Mouse (Mus musculus) heart, postnatal 0 days (tissue): ENCODE measurements at regions not wholly inside any gene's neighbourhood (a gene's known extent, or its start where the extent isn't known, plus 50 kb on each side); places are given as distances from the start of the nearest gene placed in this dataset.
"Not testable (repeated sequence)": the region's sequence is repeated elsewhere in the genome, so short reads cannot be mapped to it uniquely, and the experiment has no call there.

Experiments used
- ATAC-seq: fragments of 200-750 bp; cut with Nextera tagmentation; 2 replicates; pipeline ENCODE4 v1.8.0; 2017; ENCODE audit warnings: low read depth, moderate number of reproducible peaks, moderate library complexity; ENCODE audit not compliant: insufficient read depth
- DNase-seq: peaks from one replicate; pipeline ENCODE4 v3.0.0-alpha.2; 2016; ENCODE audit warnings: low spot score
- H3K27ac ChIP-seq: fragments of 300-500 bp; sonication (generic); 2 replicates; pipeline ENCODE4 v1.5.1; 2014; ENCODE audit warnings: low read depth, mild to moderate bottlenecking
- H3K27me3 ChIP-seq: fragments of 300-500 bp; sonication (generic); 2 replicates; pipeline ENCODE4 v1.6.1; 2014; ENCODE audit warnings: low read length, mixed read lengths; ENCODE audit not compliant: control insufficient read depth, insufficient read depth
- H3K36me3 ChIP-seq: fragments of 300-500 bp; sonication (generic); replicated peaks from 2 replicates; pipeline ENCODE4 v1.6.1; 2014; ENCODE audit warnings: low read length, mixed read lengths; ENCODE audit not compliant: control insufficient read depth, insufficient read depth
- H3K4me1 ChIP-seq: fragments of 300-500 bp; sonication (generic); 2 replicates; pipeline ENCODE4 v1.6.1; 2014; ENCODE audit warnings: antibody characterized with exemption; ENCODE audit not compliant: control insufficient read depth, insufficient read depth
- H3K4me2 ChIP-seq: fragments of 300-500 bp; sonication (generic); 2 replicates; pipeline ENCODE4 v1.6.1; 2014; ENCODE audit warnings: low read depth, mild to moderate bottlenecking, low read length, moderate library complexity
- H3K4me3 ChIP-seq: fragments of 300-500 bp; sonication (generic); 2 replicates; pipeline ENCODE4 v1.5.1; 2014; ENCODE audit warnings: low read depth, low read length
- H3K9ac ChIP-seq: fragments of 300-500 bp; sonication (generic); replicated peaks from 2 replicates; pipeline ENCODE4 v1.6.1; 2014; ENCODE audit warnings: low read depth, low read length, mixed read lengths
- H3K9me3 ChIP-seq: fragments of 300-500 bp; sonication (generic); replicated peaks from 2 replicates; pipeline ENCODE4 v1.6.1; 2016; ENCODE audit warnings: low read length; ENCODE audit not compliant: control insufficient read depth
- CTCF ChIP-seq: IDR thresholded peaks from 2 replicates; pipeline ENCODE4 v1.5.1; 2016; ENCODE audit warnings: antibody characterized with exemption, control low read depth, low read depth
- EP300 ChIP-seq: IDR thresholded peaks from 2 replicates; pipeline ENCODE4 v1.6.1; 2016; ENCODE audit warnings: antibody characterized with exemption, low read depth
- WGBS: fragments of 180-500 bp; shearing (Covaris S2); extraction: QIAGEN DNeasy Blood & Tissue Kit; methylation state at CpG from one replicate; pipeline ENCODE4 v1.1.7; 2014; 5-methylcytosine and 5-hydroxymethylcytosine counted together

DNA sequence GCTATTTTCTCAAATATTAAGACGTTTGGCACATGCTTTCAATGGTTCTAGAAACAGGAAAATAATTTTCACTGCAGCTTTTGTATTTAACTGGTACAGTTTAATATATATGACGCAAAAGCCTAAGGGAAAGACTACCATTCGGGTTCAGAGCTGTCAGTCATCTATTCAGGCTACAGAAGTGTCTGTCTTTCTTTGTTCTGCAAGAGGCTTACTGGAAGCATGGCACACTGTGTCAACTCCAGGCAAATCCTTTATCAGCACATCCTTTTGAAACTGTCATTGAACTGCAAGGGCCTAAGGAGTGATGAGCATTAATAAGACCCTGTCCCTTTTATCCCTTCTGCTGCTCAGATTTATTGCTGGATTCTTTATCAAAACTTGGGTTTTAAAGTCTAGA, 303.8 kb upstream of the Gm5152 start:
- not testable (repeated sequence) for H3K36me3 ChIP-seq, H3K27ac ChIP-seq, H3K9ac ChIP-seq, H3K4me3 ChIP-seq, ATAC-seq, H3K27me3 ChIP-seq, H3K9me3 ChIP-seq, H3K4me2 ChIP-seq, H3K4me1 ChIP-seq, DNase-seq
- WGBS, result 44% methylated on average over 3 of the region's 3 CpGs

DNA sequence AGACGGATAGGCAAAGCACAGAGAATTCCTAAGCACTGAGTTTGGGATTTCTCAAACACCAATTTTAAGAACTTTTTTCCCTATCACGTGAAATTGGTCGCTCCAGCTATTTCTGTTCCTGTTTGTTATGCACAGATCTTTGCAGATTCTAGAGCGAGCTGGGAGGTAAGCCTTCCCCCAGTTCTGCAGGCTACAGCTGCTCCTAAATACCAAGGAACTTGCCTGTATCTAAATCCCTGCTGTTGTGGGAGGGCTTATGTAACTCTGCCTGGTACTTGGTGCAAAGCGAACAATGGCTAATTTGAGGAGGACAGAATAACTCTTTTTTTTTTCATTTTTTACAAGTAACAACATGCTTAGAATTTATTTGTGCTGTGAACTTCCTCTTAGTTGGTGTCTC, 316.0 kb upstream of the Gm5152 start:
- DNase-seq (no peak), ATAC-seq (no peak)
- 41% methylated on average over 5 of the region's 5 CpGs for WGBS

DNA sequence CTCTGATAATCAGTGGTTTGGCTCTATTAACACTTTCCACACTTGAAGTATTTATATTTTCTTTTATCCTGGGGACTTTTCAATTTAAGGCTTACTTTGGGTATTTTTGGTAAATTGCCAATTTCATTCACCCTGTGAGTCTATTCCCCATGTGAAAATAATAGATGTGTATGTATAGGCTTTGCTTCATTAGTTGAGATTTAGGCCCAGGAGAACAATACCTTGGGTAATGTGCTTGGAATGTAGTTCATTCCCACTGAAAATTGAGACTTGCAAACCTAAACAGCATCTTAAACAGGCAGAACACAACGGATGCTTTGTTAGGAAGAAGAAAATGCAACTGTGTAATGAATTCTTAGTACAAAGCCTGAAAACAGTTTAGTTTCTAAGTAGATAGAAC, 346.1 kb upstream of the Gm5152 start:
- Histone ChIP-seq H3K27me3 (no peaks in the 10 kb centered on the region), H3K9me3 (no peaks in the 10 kb centered on the region), H3K9ac (no peak overlapping the region), H3K4me1 (no peaks in the 10 kb centered on the region), H3K4me3 (no peak overlapping the region), H3K36me3 (no peaks in the 10 kb centered on the region), H3K4me2 (no peak overlapping the region), H3K27ac (no peak overlapping the region)
- TF ChIP-seq EP300 (no peak), CTCF (no peak)
- WGBS, result 55% methylated on average over 1 of the region's 1 CpGs
- DNase-seq (no peak), ATAC-seq (no peak)

More for the DNA sequence above, 316.0 kb upstream of the Gm5152 start:
- Histone ChIP-seq H3K36me3 (no peaks in the 10 kb centered on the region), H3K4me2 (no peak overlapping the region), H3K4me1 (no peaks in the 10 kb centered on the region), H3K9me3 (no peaks in the 10 kb centered on the region), H3K4me3 (no peak overlapping the region), H3K27ac (no peak overlapping the region), H3K27me3 (no peaks in the 10 kb centered on the region), H3K9ac (no peak overlapping the region)
- TF ChIP-seq EP300, result no peak
- TF ChIP-seq CTCF, result no peak

DNA sequence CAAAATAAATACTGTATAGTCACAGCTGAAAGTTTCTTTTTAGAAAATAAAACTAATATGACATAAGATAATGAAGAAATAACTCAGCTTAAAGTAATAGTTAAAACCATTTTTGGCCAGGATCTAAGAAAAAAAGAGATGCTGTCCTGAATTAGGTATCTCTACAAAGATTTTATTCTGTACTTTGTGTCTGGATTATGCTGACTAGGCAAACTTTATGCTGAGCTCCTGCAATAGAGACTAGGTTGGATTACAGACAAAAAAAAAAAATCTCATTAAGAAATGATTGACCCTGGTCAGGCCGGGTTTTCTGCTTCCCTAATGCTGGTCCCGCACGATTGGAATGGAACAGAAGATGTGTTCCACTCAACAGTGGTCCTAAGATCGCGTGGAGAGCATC, 346.8 kb upstream of the Gm8871 start:
- H3K27ac ChIP-seq, result no peak overlapping the region
- no peak overlapping the region for H3K4me2 ChIP-seq
- H3K36me3 ChIP-seq, result no peaks in the 10 kb centered on the region
- TF ChIP-seq EP300 (no peak), CTCF (no peak)
- ATAC-seq (no peak), DNase-seq (no peak)
- 73% methylated on average over 5 of the region's 5 CpGs for WGBS
- no peak overlapping the region for H3K9ac ChIP-seq
- no peaks in the 10 kb centered on the region for H3K27me3 ChIP-seq
- H3K4me1 ChIP-seq, result no peaks in the 10 kb centered on the region
- no peaks in the 10 kb centered on the region for H3K9me3 ChIP-seq
- H3K4me3 ChIP-seq, result no peak overlapping the region

DNA sequence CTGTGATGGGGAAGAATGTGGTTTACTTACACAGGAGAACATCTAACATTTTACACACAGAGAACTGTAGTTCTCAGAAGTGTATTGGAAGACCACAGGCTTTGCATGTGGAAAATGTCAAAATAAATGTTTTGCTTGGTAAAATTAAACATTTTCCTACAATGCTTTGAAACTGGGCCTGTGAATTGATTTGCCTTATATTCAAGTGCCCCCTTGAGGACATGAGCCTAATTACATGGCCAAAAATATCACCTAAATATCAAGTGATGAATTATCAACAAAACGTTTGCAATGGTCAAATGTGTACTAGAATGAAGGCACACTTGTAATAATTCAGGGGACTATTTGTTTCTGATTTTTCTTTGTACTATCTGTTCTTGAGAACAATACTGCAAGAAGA, 314.4 kb upstream of the Gm8871 start:
- ATAC-seq, result no peak
- 16% methylated on average over 1 of the region's 1 CpGs for WGBS

DNA sequence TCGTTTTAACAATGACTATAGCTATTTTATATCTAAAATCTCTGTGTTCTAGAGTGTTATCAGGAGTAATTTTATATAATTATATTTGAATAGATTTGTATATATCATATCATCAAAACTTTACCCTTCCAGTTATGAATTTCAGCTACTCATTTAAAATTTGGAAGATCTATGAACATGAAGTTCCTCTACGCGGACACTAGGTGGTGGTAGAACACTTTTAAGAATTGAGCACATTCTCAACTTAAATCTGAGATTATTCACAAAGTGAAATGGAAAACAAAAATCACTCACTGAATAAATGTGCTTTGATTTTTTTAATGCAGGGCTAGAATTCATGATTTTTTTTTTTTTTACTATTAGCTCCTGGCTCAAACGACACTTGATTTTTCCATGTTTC, 299.5 kb upstream of the Gm8871 start:
- no peak for ATAC-seq
- H3K27me3 ChIP-seq, result no peaks in the 10 kb centered on the region
- peak; percentile 55 for TF ChIP-seq CTCF
- TF ChIP-seq EP300, result no peak
- DNase-seq, result peak; percentile 24
- H3K9me3 ChIP-seq, result no peaks in the 10 kb centered on the region
- H3K27ac ChIP-seq, result no peak overlapping the region
- 32% methylated on average over 4 of the region's 4 CpGs for WGBS
- no peaks in the 10 kb centered on the region for H3K4me1 ChIP-seq
- no peak overlapping the region for H3K9ac ChIP-seq
- H3K4me3 ChIP-seq, result no peak overlapping the region
- H3K36me3 ChIP-seq, result no peaks in the 10 kb centered on the region
- no peak overlapping the region for H3K4me2 ChIP-seq

More for the DNA sequence above, 314.4 kb upstream of the Gm8871 start:
- H3K27me3 ChIP-seq, result no peaks in the 10 kb centered on the region
- H3K36me3 ChIP-seq, result no peaks in the 10 kb centered on the region
- H3K9me3 ChIP-seq, result no peaks in the 10 kb centered on the region
- H3K4me2 ChIP-seq, result no peak overlapping the region
- H3K27ac ChIP-seq, result no peak overlapping the region
- TF ChIP-seq CTCF, result peak; percentile 45
- TF ChIP-seq EP300, result no peak
- no peaks in the 10 kb centered on the region for H3K4me1 ChIP-seq
- no peak for DNase-seq
- no peak overlapping the region for H3K9ac ChIP-seq
- no peak overlapping the region for H3K4me3 ChIP-seq
